8 mouse cellular contexts compared by ENCODE assay signal in genomic region chr11:113784656-113785396, GRCm38 (mm10). TPM values are rescaled to one million over a fixed set of nuclear protein-coding genes. Genes with fewer than 3 reads are reported as not detected.
DNase-seq lines count a peak whose midpoint lies in the region; ATAC-seq and TF ChIP-seq lines count a peak whose summit lies in the region.

No protein-coding gene starts in this region.

- no peak for TF ChIP-seq POLR2A in cortical plate, adult 2 months (IDR thresholded peaks at IDR 0.05; ENCODE audit: extremely low read depth, insufficient read depth, low read length)

- no peaks in the 10 kb centered on the region for H3K36me3 ChIP-seq in heart, postnatal 0 days (replicated peaks; ENCODE audit: control insufficient read depth, insufficient read depth, low read length)
- H3K36me3 ChIP-seq in hindbrain, embryonic 12.5 days: no peaks in the 10 kb centered on the region
- H3K36me3 ChIP-seq in midbrain, embryonic 14.5 days (ENCODE audit: control insufficient read depth, insufficient read depth, low read length): 0 out of 2 replicates have a peak, but pooled peaks cover 5% of the 10 kb centered on the region

- H3K27me3 ChIP-seq in heart, postnatal 0 days (ENCODE audit: control insufficient read depth, insufficient read depth, low read length): no peaks in the 10 kb centered on the region
- H3K27me3 ChIP-seq in hindbrain, embryonic 12.5 days: no peaks in the 10 kb centered on the region
- no peaks in the 10 kb centered on the region for H3K27me3 ChIP-seq in midbrain, embryonic 14.5 days (ENCODE audit: control insufficient read depth, insufficient read depth, low read length)

- no peak for DNase-seq in heart, postnatal 0 days (ENCODE audit: low spot score)
- no peak for DNase-seq in heart, adult 11 months
- no peak for DNase-seq in midbrain, embryonic 14.5 days
- no peak for DNase-seq in cerebellum, adult 11 months
- DNase-seq in B cell, adult 2 months: no peak
- DNase-seq in layer of hippocampus, postnatal 36 days: no peak

- 80% methylated on average over 2 of the region's 2 CpGs for WGBS in heart, postnatal 0 days
- WGBS in hindbrain, embryonic 12.5 days: 12% methylated on average over 2 of the region's 2 CpGs
- 36% methylated on average over 2 of the region's 2 CpGs for WGBS in midbrain, embryonic 14.5 days

- H3K4me1 ChIP-seq in heart, postnatal 0 days (ENCODE audit: control insufficient read depth, insufficient read depth): peaks cover 23% of the 10 kb centered on the region
- peaks cover 6% of the 10 kb centered on the region for H3K4me1 ChIP-seq in cortical plate, adult 2 months (ENCODE audit: control insufficient read depth, insufficient read depth, low read length)
- peaks cover 72% of the 10 kb centered on the region for H3K4me1 ChIP-seq in hindbrain, embryonic 12.5 days
- H3K4me1 ChIP-seq in midbrain, embryonic 14.5 days (ENCODE audit: control insufficient read depth, insufficient read depth, low read length): peaks cover 32% of the 10 kb centered on the region

- H3K4me2 ChIP-seq in heart, postnatal 0 days (ENCODE audit: low read depth, low read length): no peak overlapping the region; the same call in 1 of the 2 replicates
- peak overlapping the region; percentile 53 for H3K4me2 ChIP-seq in hindbrain, embryonic 12.5 days (replicated peaks)
- H3K4me2 ChIP-seq in midbrain, embryonic 14.5 days (ENCODE audit: low read length): peak overlapping the region; percentile 58

- H3K4me3 ChIP-seq in heart, postnatal 0 days (ENCODE audit: low read depth, low read length): no peak overlapping the region
- no peak overlapping the region for H3K4me3 ChIP-seq in cortical plate, adult 2 months (ENCODE audit: insufficient read depth, low read length)
- no peak overlapping the region for H3K4me3 ChIP-seq in hindbrain, embryonic 12.5 days
- H3K4me3 ChIP-seq in midbrain, embryonic 14.5 days (replicated peaks; ENCODE audit: low read depth, low read length): no peak overlapping the region

- no peak for TF ChIP-seq CTCF in heart, postnatal 0 days (IDR thresholded peaks at IDR 0.05; ENCODE audit: low read depth)
- TF ChIP-seq CTCF in cortical plate, adult 2 months (IDR thresholded peaks at IDR 0.05; ENCODE audit: extremely low read depth, insufficient read depth, low read length): no peak

- no peaks in the 10 kb centered on the region for H3K9me3 ChIP-seq in heart, postnatal 0 days (replicated peaks; ENCODE audit: control insufficient read depth, low read length)
- no peaks in the 10 kb centered on the region for H3K9me3 ChIP-seq in hindbrain, embryonic 12.5 days (replicated peaks)
- H3K9me3 ChIP-seq in midbrain, embryonic 14.5 days (ENCODE audit: control insufficient read depth, low read length): no peaks in the 10 kb centered on the region

- H3K9ac ChIP-seq in heart, postnatal 0 days (replicated peaks; ENCODE audit: low read depth, low read length): no peak overlapping the region
- no peak overlapping the region for H3K9ac ChIP-seq in hindbrain, embryonic 12.5 days
- H3K9ac ChIP-seq in midbrain, embryonic 14.5 days (replicated peaks; ENCODE audit: low read length): peak overlapping the region; percentile 34; the same call in 1 of the 2 replicates

- H3K27ac ChIP-seq in heart, postnatal 0 days (ENCODE audit: low read depth): no peak overlapping the region
- H3K27ac ChIP-seq in cortical plate, adult 2 months (ENCODE audit: insufficient read depth, low read length): 0 out of 2 replicates have a peak overlapping the region, but pooled peaks have one; percentile 1
- peak overlapping the region; percentile 98 for H3K27ac ChIP-seq in hindbrain, embryonic 12.5 days
- peak overlapping the region; percentile 96 for H3K27ac ChIP-seq in midbrain, embryonic 14.5 days (replicated peaks; ENCODE audit: low read depth, low read length)

- ATAC-seq in heart, postnatal 0 days (ENCODE audit: insufficient read depth, low read depth): 0 out of 2 replicates have a peak, but pooled peaks have one; percentile 4
- ATAC-seq in hindbrain, embryonic 12.5 days (ENCODE audit: low FRiP score): peak; percentile 23; the same call in 1 of the 2 replicates
- ATAC-seq in midbrain, embryonic 14.5 days (ENCODE audit: low FRiP score, low TSS enrichment): peak; percentile 9; the same call in 1 of the 2 replicates

- TF ChIP-seq EP300 in heart, postnatal 0 days (IDR thresholded peaks at IDR 0.05; ENCODE audit: low read depth): no peak

RNA-seq across cellular contexts. Expression of gene Cdc42ep4, which starts 33.1 kb away (rescaled TPM):
- 33.5 and 39.8 TPM in 2 replicates for total RNA-seq in heart, postnatal 0 days (2014; rRNA removed; ENCODE audit: low replicate concordance)
- 11.8 and 12.0 TPM in 2 replicates for polyA plus RNA-seq in heart, postnatal 0 days (2015; fragmentation: Nextera tagmentation; extraction: Ambion mirVana)
- 24.3 and 24.7 TPM in 2 replicates for polyA plus RNA-seq in cortical plate, adult 2 months (2012; rRNA removed)
- 98.7 and 106 TPM in 2 replicates for polyA plus RNA-seq in hindbrain, embryonic 12.5 days (2016; fragmentation: Nextera tagmentation; extraction: Ambion mirVana)
- polyA plus RNA-seq in midbrain, embryonic 14.5 days (2014; fragmentation: Nextera tagmentation; extraction: Ambion mirVana): 45.4 and 49.5 TPM in 2 replicates
- 10 to 100 TPM; 34.5 to 38.0 TPM for total RNA-seq in layer of hippocampus, postnatal 36 days (2021)
